Mouse (Mus musculus) heart, adult 2 months (tissue): ENCODE results near the gene Fcamr.

Experiments
- CTCF ChIP-seq: fragments of 200-600 bp; IDR thresholded peaks from 2 replicates; pipeline ENCODE4 v1.8.1; 2022; ENCODE audit warnings: antibody characterized with exemption, mild to moderate bottlenecking, moderate library complexity
- EP300 ChIP-seq: fragments of 200-500 bp; IDR thresholded peaks from 2 replicates; pipeline ENCODE4 v1.6.1; 2011; ENCODE audit warnings: low read depth, low read length, control low read depth; ENCODE audit not compliant: insufficient read depth
- POLR2A ChIP-seq: fragments of 200-500 bp; IDR thresholded peaks from 2 replicates; pipeline ENCODE4 v1.6.1; 2011; ENCODE audit warnings: mild to moderate bottlenecking, low read depth, low read length, control low read depth; ENCODE audit not compliant: insufficient read depth

DNA sequence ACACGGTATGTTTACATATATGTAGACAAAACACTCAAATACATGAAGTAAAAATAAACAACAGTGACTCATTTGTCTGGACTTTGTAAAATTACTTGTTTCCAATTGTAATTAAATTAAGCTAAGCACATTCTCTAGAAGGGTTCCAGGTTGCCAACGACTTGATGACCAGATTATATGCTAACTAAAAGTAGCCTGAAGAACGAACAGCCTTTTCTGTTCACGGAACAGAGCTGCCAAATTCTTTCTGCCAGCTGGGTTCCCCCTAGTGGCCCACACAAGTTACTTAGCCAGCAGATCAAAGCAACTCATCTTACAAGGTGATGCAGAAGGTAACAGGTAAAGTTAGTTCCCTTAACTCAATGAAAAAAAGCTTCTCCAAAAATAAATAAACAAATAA lies 16.6 kb upstream of the Fcamr start:
- TF ChIP-seq CTCF (peak; percentile 71), POLR2A (no peak), EP300 (no peak)
